Mouse (Mus musculus): ENCODE measurements around the gene Pde2a. TPM values are rescaled to one million over a fixed set of nuclear protein-coding genes. Genes with fewer than 3 reads are reported as not detected.

Pde2a gene
- polyA plus RNA-seq, 1 experiment from 2014 or later = 14.3 TPM

DNA sequence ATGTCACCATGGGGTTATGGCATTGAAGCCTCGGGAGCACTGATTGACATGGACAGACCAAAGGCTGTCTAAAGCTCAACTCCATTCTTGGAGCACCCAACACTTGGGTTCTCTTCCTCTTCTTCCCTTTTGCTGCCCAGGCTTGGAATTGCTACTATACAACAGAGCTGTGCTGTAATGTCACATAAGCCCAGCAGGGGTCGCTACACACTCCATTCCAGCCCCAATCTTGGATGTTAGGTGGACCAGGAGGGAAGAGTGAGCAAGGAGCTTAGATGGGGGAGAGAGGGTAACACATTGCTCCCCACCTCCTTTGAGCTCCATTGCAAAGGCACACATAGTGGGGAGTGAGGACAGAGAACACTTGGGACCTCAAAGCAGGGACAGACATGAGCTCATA lies 6.2 kb downstream of the Pde2a start:
- Histone ChIP-seq H3K27me3 (ENCODE audit: control insufficient read depth, insufficient read depth, low read depth, low read length) (0 out of 2 replicates have a peak, but pooled peaks cover 2% of the 10 kb centered on the region), H3K36me3 (ENCODE audit: control insufficient read depth, insufficient read depth) (no peaks in the 10 kb centered on the region), H3K9me3 (replicated peaks; ENCODE audit: control insufficient read depth, low read length) (no peaks in the 10 kb centered on the region), H3K27ac (ENCODE audit: low read length) (no peak overlapping the region), H3K4me2 (ENCODE audit: low read depth, low read length) (no peak overlapping the region), H3K4me1 (ENCODE audit: control insufficient read depth, low read depth, low read length) (no peaks in the 10 kb centered on the region), H3K4me3 (ENCODE audit: low read depth, low read length) (no peak overlapping the region), H3K9ac (ENCODE audit: low read depth, low read length) (no peak overlapping the region)
- WGBS (ENCODE audit: insufficient replicate concordance) = 0% methylated on average over 2 of the region's 2 CpGs
- no peak for ATAC-seq (ENCODE audit: low read depth)

DNA sequence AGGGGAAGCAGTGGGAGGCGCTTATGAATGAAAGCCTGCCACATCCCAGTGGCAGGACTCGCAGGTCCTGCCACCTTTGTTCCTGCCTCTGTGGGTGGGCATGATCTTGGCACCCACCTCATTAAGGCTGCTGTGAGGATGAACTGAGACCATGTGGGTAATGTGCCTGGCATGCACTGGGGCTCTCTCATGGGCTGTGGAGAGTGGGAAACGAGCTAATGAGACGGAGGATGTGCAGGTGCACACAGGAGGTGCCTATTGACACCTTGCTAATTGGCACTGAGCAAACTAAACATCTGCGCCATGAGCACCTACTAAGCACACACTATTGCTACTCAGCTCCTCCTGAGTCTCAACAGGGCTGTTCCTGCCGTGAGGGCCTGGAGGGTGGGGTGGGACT lies 13.5 kb downstream of the Pde2a start:
- Histone ChIP-seq H3K9me3 (replicated peaks; ENCODE audit: control insufficient read depth, low read length) (no peaks in the 10 kb centered on the region), H3K4me2 (ENCODE audit: low read depth, low read length) (no peak overlapping the region), H3K4me3 (ENCODE audit: low read depth, low read length) (no peak overlapping the region), H3K9ac (ENCODE audit: low read depth, low read length) (no peak overlapping the region), H3K27me3 (ENCODE audit: control insufficient read depth, insufficient read depth, low read depth, low read length) (no peaks in the 10 kb centered on the region), H3K4me1 (ENCODE audit: control insufficient read depth, low read depth, low read length) (no peaks in the 10 kb centered on the region), H3K36me3 (ENCODE audit: control insufficient read depth, insufficient read depth) (no peaks in the 10 kb centered on the region), H3K27ac (ENCODE audit: low read length) (no peak overlapping the region)
- 37% methylated on average over 6 of the region's 6 CpGs for WGBS (ENCODE audit: insufficient replicate concordance)
- no peak for ATAC-seq (ENCODE audit: low read depth)

DNA sequence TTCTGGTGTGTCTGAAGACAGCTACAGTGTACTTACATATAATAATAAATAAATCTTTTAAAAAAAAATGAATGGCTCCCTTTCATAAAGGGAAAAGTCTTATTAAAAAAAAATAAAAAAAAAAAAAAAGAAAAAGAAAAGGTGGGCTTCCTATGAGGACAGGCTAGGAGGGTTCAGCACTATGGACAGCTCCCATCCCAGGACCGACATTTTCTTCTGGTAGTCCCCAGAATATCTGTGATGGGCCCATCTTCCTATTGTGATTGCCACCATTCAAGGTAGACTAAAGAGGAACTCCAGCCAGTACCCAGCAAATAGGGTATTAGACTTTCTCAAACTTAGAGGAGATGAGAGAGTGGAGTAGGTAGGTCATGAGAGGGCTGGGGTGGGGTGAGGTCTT lies 16.4 kb downstream of the Pde2a start:
- H3K4me2 ChIP-seq (ENCODE audit: low read depth, low read length) = no peak overlapping the region
- H3K27me3 ChIP-seq (ENCODE audit: control insufficient read depth, insufficient read depth, low read depth, low read length) = no peaks in the 10 kb centered on the region; the same call in 1 of the 2 replicates
- H3K9me3 ChIP-seq (replicated peaks; ENCODE audit: control insufficient read depth, low read length) = no peaks in the 10 kb centered on the region
- ATAC-seq (ENCODE audit: low read depth) = no peak
- H3K36me3 ChIP-seq (ENCODE audit: control insufficient read depth, insufficient read depth) = no peaks in the 10 kb centered on the region
- no peaks in the 10 kb centered on the region for H3K4me1 ChIP-seq (ENCODE audit: control insufficient read depth, low read depth, low read length)
- no peak overlapping the region for H3K9ac ChIP-seq (ENCODE audit: low read depth, low read length)
- 13% methylated on average over 1 of the region's 1 CpGs for WGBS (ENCODE audit: insufficient replicate concordance)
- H3K4me3 ChIP-seq (ENCODE audit: low read depth, low read length) = no peak overlapping the region
- no peak overlapping the region for H3K27ac ChIP-seq (ENCODE audit: low read length)

DNA sequence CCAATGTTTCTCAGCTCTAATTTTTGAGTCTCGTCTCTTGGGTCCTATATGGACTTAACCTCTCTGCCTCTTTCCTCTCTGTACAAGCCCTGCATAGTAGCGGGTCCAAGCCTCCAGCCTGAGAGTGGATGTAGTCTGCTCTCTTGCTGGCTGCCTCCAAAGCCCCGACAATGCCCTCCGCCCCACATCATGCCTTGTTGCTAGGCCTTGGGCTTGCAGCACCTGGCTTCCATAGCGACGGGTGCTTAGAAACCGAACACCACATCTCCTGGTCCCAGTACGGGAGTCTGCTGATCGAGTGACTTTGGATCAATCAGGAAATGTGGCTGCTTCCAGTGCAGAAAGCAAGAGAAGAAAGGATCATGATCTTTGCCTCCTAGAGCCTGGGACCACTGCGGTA lies 21.6 kb downstream of the Pde2a start:
- Histone ChIP-seq H3K4me2 (ENCODE audit: low read depth, low read length) (no peak overlapping the region), H3K9ac (ENCODE audit: low read depth, low read length) (no peak overlapping the region), H3K27ac (ENCODE audit: low read length) (no peak overlapping the region), H3K9me3 (replicated peaks; ENCODE audit: control insufficient read depth, low read length) (no peaks in the 10 kb centered on the region), H3K27me3 (ENCODE audit: control insufficient read depth, insufficient read depth, low read depth, low read length) (no peaks in the 10 kb centered on the region; the same call in 1 of the 2 replicates), H3K36me3 (ENCODE audit: control insufficient read depth, insufficient read depth) (no peaks in the 10 kb centered on the region), H3K4me1 (ENCODE audit: control insufficient read depth, low read depth, low read length) (no peaks in the 10 kb centered on the region), H3K4me3 (ENCODE audit: low read depth, low read length) (no peak overlapping the region)
- WGBS (ENCODE audit: insufficient replicate concordance) = 52% methylated on average over 10 of the region's 10 CpGs
- ATAC-seq (ENCODE audit: low read depth) = no peak

DNA sequence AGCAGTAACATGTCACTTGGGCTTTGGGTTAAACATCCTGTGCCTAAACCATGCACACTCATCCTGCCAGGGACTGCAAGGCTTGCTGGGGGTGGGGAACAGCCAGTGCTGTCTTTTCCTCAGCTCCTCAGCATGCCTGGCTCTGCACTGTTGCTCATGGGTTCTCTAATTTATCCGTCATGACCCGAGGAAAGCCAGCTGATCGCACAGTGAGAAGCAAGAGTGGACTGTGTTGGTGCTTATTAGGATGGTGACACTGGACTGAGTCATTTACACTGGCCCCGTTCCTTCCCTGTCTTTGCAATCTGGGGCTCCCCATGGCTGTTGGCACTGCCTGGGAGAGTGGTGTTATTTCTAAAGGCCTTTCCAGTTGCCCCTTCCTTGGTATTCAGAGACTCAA lies 22.7 kb downstream of the Pde2a start:
- no peak for ATAC-seq (ENCODE audit: low read depth)
- no peak overlapping the region for H3K27ac ChIP-seq (ENCODE audit: low read length)
- WGBS (ENCODE audit: insufficient replicate concordance) = 67% methylated on average over 4 of the region's 4 CpGs
- H3K4me1 ChIP-seq (ENCODE audit: control insufficient read depth, low read depth, low read length) = no peaks in the 10 kb centered on the region
- H3K9me3 ChIP-seq (replicated peaks; ENCODE audit: control insufficient read depth, low read length) = no peaks in the 10 kb centered on the region
- no peak overlapping the region for H3K4me3 ChIP-seq (ENCODE audit: low read depth, low read length)
- no peaks in the 10 kb centered on the region for H3K36me3 ChIP-seq (ENCODE audit: control insufficient read depth, insufficient read depth)
- H3K9ac ChIP-seq (ENCODE audit: low read depth, low read length) = no peak overlapping the region
- no peak overlapping the region for H3K4me2 ChIP-seq (ENCODE audit: low read depth, low read length)
- H3K27me3 ChIP-seq (ENCODE audit: control insufficient read depth, insufficient read depth, low read depth, low read length) = no peaks in the 10 kb centered on the region; the same call in 1 of the 2 replicates

DNA sequence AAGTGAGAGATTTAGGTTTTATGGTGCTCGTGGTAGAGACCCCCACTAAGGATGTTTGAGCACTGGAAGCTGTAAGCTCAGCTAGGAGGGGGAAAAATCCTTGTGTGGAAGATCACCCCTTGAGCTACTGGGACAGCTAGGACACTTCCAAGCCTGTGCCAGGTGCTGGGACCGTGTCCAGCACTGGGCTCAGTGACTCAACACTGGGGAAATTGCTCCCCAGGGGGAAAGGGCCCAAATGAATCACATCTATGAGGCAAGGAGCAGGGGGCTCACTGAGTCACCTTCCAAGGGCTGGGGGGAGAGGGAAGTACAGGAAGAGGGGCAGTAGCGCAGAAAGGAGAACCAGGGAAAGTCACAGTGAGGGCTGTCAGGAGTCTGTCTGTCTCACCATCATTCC lies 28.4 kb downstream of the Pde2a start:
- Histone ChIP-seq H3K4me1 (ENCODE audit: control insufficient read depth, low read depth, low read length) (peaks cover 4% of the 10 kb centered on the region; the same call in 1 of the 2 replicates), H3K4me3 (ENCODE audit: low read depth, low read length) (no peak overlapping the region), H3K4me2 (ENCODE audit: low read depth, low read length) (no peak overlapping the region), H3K27ac (ENCODE audit: low read length) (no peak overlapping the region), H3K9me3 (replicated peaks; ENCODE audit: control insufficient read depth, low read length) (no peaks in the 10 kb centered on the region), H3K36me3 (ENCODE audit: control insufficient read depth, insufficient read depth) (no peaks in the 10 kb centered on the region), H3K27me3 (ENCODE audit: control insufficient read depth, insufficient read depth, low read depth, low read length) (peaks cover 22% of the 10 kb centered on the region), H3K9ac (ENCODE audit: low read depth, low read length) (no peak overlapping the region)
- WGBS (ENCODE audit: insufficient replicate concordance) = 17% methylated on average over 3 of the region's 3 CpGs
- ATAC-seq (ENCODE audit: low read depth) = no peak

DNA sequence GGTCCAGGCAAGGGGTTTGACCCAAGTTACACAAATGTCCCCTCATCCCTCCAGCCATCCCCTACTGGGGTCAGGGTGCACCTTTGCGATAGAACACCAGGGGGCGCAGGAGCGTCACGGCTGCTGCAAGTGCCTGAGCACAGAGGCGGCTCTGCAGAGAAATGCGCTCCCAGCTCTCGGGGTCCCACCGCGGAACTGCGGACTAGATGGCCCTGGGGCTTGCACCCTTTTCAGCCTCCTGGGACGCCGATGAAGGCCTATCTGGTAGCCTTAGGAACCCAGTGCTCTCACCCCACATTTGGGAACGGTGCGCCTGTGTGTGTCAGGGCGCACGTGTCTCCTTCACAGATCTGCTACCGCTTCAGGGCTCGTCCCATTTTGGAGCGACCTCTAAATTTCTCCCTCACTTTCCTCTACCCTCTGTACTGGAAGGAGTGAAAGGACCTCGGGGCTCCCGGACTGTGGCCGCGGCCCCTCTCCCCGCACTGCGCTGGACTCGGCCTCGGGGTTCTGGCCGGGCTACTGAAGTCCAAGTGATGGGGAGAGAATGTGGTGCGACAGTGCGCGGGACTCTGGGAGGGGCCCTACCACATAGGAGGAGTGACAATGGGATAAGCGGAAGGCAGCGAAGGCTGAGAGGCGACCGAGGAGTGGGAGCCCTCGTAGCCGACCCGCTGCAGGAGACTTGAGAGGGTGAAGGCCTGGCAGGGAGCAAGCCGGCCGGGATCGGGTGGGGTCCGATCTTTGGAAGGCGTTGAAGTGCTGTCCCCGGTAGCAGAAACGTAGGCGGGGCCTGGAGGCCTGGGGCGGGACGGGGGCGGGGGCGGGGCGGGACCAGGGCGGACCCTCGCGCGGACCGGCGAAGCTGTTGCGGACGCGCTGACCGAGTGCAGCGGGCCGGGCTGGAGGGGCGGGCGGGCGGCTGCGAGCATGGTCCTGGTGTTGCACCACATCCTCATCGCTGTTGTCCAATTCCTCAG lies 29.2 kb downstream of the Pde2a start:
- Histone ChIP-seq H3K27ac (ENCODE audit: low read length) (no peak overlapping the region), H3K27me3 (ENCODE audit: control insufficient read depth, insufficient read depth, low read depth, low read length) (peaks cover 22% of the 10 kb centered on the region), H3K9ac (ENCODE audit: low read depth, low read length) (peak overlapping the region; percentile 28), H3K4me1 (ENCODE audit: control insufficient read depth, low read depth, low read length) (peaks cover 4% of the 10 kb centered on the region; the same call in 1 of the 2 replicates), H3K4me2 (ENCODE audit: low read depth, low read length) (peak overlapping the region; percentile 79), H3K36me3 (ENCODE audit: control insufficient read depth, insufficient read depth) (no peaks in the 10 kb centered on the region), H3K9me3 (replicated peaks; ENCODE audit: control insufficient read depth, low read length) (no peaks in the 10 kb centered on the region), H3K4me3 (ENCODE audit: low read depth, low read length) (peak overlapping the region; percentile 62)
- ATAC-seq (ENCODE audit: low read depth) = peak; percentile 70
- WGBS (ENCODE audit: insufficient replicate concordance) = under 1% methylated on average over 59 of the region's 68 CpGs

DNA sequence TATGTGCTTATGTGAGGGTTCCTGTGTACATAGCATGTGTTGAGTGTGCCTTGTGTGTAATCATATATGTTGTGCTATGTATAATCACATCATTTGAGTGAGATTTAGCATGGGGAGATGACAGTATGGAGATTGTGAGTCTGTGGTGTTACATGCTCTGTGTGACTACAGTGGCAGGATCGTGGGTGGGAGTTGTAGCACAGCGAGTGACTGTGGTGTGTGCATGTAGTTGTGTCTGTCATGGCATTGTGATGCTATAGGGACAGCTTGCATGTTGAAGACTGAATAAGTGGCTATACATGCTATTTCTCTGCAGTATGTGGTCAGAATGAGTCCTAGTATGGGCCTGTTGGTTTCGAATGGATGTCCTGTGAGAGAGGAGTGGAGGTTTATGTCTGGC lies 31.2 kb downstream of the Pde2a start:
- WGBS (ENCODE audit: insufficient replicate concordance) = 65% methylated on average over 3 of the region's 3 CpGs

DNA sequence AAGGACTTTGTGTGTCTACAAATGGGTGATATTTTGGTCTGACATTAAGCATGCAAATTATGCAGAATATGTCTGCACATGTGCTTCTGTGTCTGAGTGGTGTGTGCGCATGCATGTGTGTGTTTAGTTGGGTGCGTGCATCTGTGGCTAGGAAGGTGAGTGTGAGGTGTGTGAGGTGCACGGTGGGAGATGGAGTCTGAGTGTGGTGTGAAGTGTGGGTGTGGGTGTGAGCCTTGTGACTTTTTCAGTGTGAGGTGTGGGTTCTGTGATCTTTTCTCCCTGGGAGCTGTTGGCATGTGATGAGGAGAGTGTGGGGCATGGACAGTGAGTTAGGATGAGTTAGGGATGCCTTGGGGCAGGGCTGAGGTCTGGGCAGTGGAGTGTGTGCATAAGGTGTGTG lies 31.8 kb downstream of the Pde2a start:
- Histone ChIP-seq H3K4me1 (ENCODE audit: control insufficient read depth, low read depth, low read length) (peaks cover 4% of the 10 kb centered on the region; the same call in 1 of the 2 replicates), H3K9me3 (replicated peaks; ENCODE audit: control insufficient read depth, low read length) (no peaks in the 10 kb centered on the region), H3K4me2 (ENCODE audit: low read depth, low read length) (0 out of 2 replicates have a peak overlapping the region, but pooled peaks have one; percentile 17), H3K9ac (ENCODE audit: low read depth, low read length) (no peak overlapping the region), H3K27ac (ENCODE audit: low read length) (no peak overlapping the region), H3K4me3 (ENCODE audit: low read depth, low read length) (peak overlapping the region; percentile 62; the same call in 1 of the 2 replicates), H3K36me3 (ENCODE audit: control insufficient read depth, insufficient read depth) (no peaks in the 10 kb centered on the region), H3K27me3 (ENCODE audit: control insufficient read depth, insufficient read depth, low read depth, low read length) (peaks cover 22% of the 10 kb centered on the region)
- WGBS (ENCODE audit: insufficient replicate concordance) = 77% methylated on average over 3 of the region's 3 CpGs
- no peak for ATAC-seq (ENCODE audit: low read depth)

More for the DNA sequence above, 31.2 kb downstream of the Pde2a start:
- no peaks in the 10 kb centered on the region for H3K9me3 ChIP-seq (replicated peaks; ENCODE audit: control insufficient read depth, low read length)
- peak overlapping the region; percentile 62 for H3K4me3 ChIP-seq (ENCODE audit: low read depth, low read length)
- peaks cover 22% of the 10 kb centered on the region for H3K27me3 ChIP-seq (ENCODE audit: control insufficient read depth, insufficient read depth, low read depth, low read length)
- no peak overlapping the region for H3K27ac ChIP-seq (ENCODE audit: low read length)
- no peak for ATAC-seq (ENCODE audit: low read depth)
- H3K9ac ChIP-seq (ENCODE audit: low read depth, low read length) = no peak overlapping the region
- peaks cover 4% of the 10 kb centered on the region; the same call in 1 of the 2 replicates for H3K4me1 ChIP-seq (ENCODE audit: control insufficient read depth, low read depth, low read length)
- no peak overlapping the region for H3K4me2 ChIP-seq (ENCODE audit: low read depth, low read length)
- no peaks in the 10 kb centered on the region for H3K36me3 ChIP-seq (ENCODE audit: control insufficient read depth, insufficient read depth)
